8 mouse cellular contexts compared by ENCODE assay signal in the genomic region with DNA sequence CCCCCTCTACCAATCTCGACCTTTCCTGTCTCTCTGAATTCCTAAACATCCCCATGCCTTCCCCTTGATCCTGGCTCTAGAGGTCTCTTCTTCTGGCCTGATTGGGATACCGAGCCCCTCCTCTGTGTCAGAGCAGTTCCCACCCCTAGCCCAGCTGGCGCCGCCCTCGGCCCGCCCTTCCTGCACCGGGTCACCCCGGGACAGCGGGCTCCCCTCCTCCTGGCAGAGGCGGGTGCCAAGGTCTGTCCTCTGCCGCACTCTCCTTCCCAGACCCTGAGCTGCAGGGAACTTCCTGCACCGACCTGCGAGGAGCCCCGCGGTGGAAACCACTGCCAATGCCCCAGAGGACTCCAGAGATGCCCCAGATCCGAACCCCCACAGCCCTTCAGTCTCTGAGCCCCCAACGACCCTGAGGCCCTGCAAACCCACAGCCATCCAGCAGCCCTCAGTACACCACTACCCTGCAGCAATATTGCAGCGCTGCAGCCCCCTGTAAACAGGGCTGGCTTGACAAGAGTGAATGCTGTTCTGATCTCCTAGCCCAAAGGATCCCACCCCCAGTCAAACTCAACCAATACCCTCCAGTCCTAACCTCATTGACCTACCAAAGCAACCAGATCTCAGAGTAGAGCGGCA. TPM values are rescaled to one million over a fixed set of nuclear protein-coding genes. Genes with fewer than 3 reads are reported as not detected.
A peak's percentile ranks its signal among the peaks of the same experiment; 100 is the strongest.
DNase-seq lines count a peak whose midpoint lies in the region; ATAC-seq lines count a peak whose summit lies in the region.

No protein-coding gene starts in this region.

- no peaks in the 10 kb centered on the region for H3K27me3 ChIP-seq in embryonic facial prominence, embryonic 10.5 days (replicated peaks; ENCODE audit: low read depth, poor library complexity, severe bottlenecking)
- no peaks in the 10 kb centered on the region for H3K27me3 ChIP-seq in liver, embryonic 11.5 days (replicated peaks; ENCODE audit: control insufficient read depth, insufficient read depth, low read length)

- H3K4me3 ChIP-seq in embryonic facial prominence, embryonic 10.5 days: peak overlapping the region; percentile 48
- H3K4me3 ChIP-seq in liver, embryonic 11.5 days (ENCODE audit: low read depth, low read length): peak overlapping the region; percentile 17; the same call in 1 of the 2 replicates

- peak; percentile 5 for DNase-seq in CD4-positive, CD25-positive, alpha-beta regulatory T cell, adult 2 months (ENCODE audit: low read depth, low spot score)
- DNase-seq in embryonic facial prominence, embryonic 10.5 days (ENCODE audit: low spot score): peak; percentile 43
- DNase-seq in heart, adult 8-10 months (ENCODE audit: low spot score): peak; percentile 56
- DNase-seq in kidney, adult 11 months: peak; percentile 85
- no peak for DNase-seq in liver, embryonic 11.5 days (ENCODE audit: low spot score)
- peak; percentile 15 for DNase-seq in neural tube, embryonic 10.5 days (ENCODE audit: extremely low spot score, low spot score)
- DNase-seq in thymus, postnatal 4 days: peak; percentile 50

- H3K36me3 ChIP-seq in embryonic facial prominence, embryonic 10.5 days (replicated peaks): no peaks in the 10 kb centered on the region
- H3K36me3 ChIP-seq in liver, embryonic 11.5 days (ENCODE audit: control insufficient read depth, insufficient read depth, low read length): no peaks in the 10 kb centered on the region

- no peaks in the 10 kb centered on the region for H3K9me3 ChIP-seq in embryonic facial prominence, embryonic 10.5 days
- H3K9me3 ChIP-seq in liver, embryonic 11.5 days (ENCODE audit: control insufficient read depth, low read length): no peaks in the 10 kb centered on the region

- H3K4me1 ChIP-seq in embryonic facial prominence, embryonic 10.5 days: peaks cover 9% of the 10 kb centered on the region
- no peaks in the 10 kb centered on the region for H3K4me1 ChIP-seq in liver, embryonic 11.5 days (replicated peaks; ENCODE audit: control insufficient read depth, insufficient read depth, low read length)

- H3K4me2 ChIP-seq in liver, embryonic 11.5 days: peak overlapping the region; percentile 48; the same call in 1 of the 2 replicates

- 4% methylated on average over 19 of the region's 19 CpGs for WGBS in embryonic facial prominence, embryonic 10.5 days
- 6% methylated on average over 19 of the region's 19 CpGs for WGBS in liver, embryonic 11.5 days

- no peak overlapping the region for H3K9ac ChIP-seq in liver, embryonic 11.5 days (ENCODE audit: low read depth, low read length)

- peak overlapping the region; percentile 54; the same call in 1 of the 2 replicates for H3K27ac ChIP-seq in embryonic facial prominence, embryonic 10.5 days (replicated peaks)
- H3K27ac ChIP-seq in liver, embryonic 11.5 days (ENCODE audit: low read depth, low read length): no peak overlapping the region

- ATAC-seq in CD4-positive, CD25-positive, alpha-beta regulatory T cell, adult 4 months: no peak
- peak; percentile 47; the same call in 1 of the 2 replicates for ATAC-seq in liver, embryonic 11.5 days (replicated peaks; ENCODE audit: low FRiP score)

RNA-seq across cellular contexts. Expression of a gene that starts 27.1 kb away (rescaled TPM):
- polyA plus RNA-seq in CD4-positive, CD25-positive, alpha-beta regulatory T cell, adult 4 months (2017; shearing (Covaris generic)): 1 to 10 TPM; 3.0 to 3.5 TPM
- 1.2 and 1.5 TPM in 2 replicates for polyA plus RNA-seq in embryonic facial prominence, embryonic 10.5 days (2016; fragmentation: Nextera tagmentation; extraction: Ambion mirVana)
- total RNA-seq in heart, adult 8-10 months (2022): 10 to 100 TPM; 24.1 to 28.2 (median 27.1) TPM
- polyA plus RNA-seq in liver, embryonic 11.5 days (2014; fragmentation: Nextera tagmentation; extraction: Ambion mirVana): 1.5 and 1.7 TPM in 2 replicates
